Mouse (Mus musculus) embryonic facial prominence, embryonic 13.5 days (tissue): ENCODE data around the gene Macf1. TPM values are rescaled to one million over a fixed set of nuclear protein-coding genes. Genes with fewer than 3 reads are reported as not detected.

ENCODE experiments used
- ATAC-seq: fragments of 200-750 bp; cut with Nextera tagmentation; 2 replicates; pipeline ENCODE4 v1.8.0; 2017; ENCODE audit warnings: low read depth; ENCODE audit not compliant: insufficient number of reproducible peaks, insufficient read depth, low FRiP score, low TSS enrichment
- H3K27ac ChIP-seq: fragments of 300-500 bp; sonication (generic); 2 replicates; pipeline ENCODE4 v1.5.1; 2015; ENCODE audit warnings: moderate library complexity, mild to moderate bottlenecking, inconsistent platforms
- H3K27me3 ChIP-seq: fragments of 300-500 bp; sonication (generic); 2 replicates; pipeline ENCODE4 v1.6.1; 2015; ENCODE audit warnings: mild to moderate bottlenecking, inconsistent platforms
- H3K36me3 ChIP-seq: fragments of 300-500 bp; sonication (generic); 2 replicates; pipeline ENCODE4 v1.6.1; 2015; ENCODE audit warnings: mild to moderate bottlenecking, inconsistent platforms
- H3K4me1 ChIP-seq: fragments of 300-500 bp; sonication (generic); 2 replicates; pipeline ENCODE4 v1.6.1; 2015; ENCODE audit warnings: inconsistent platforms
- H3K4me2 ChIP-seq: fragments of 300-500 bp; sonication (generic); 2 replicates; pipeline ENCODE4 v1.6.1; 2015; ENCODE audit warnings: moderate library complexity, mild to moderate bottlenecking, inconsistent platforms
- H3K4me3 ChIP-seq: fragments of 300-500 bp; sonication (generic); 2 replicates; pipeline ENCODE4 v1.5.1; 2015; ENCODE audit warnings: mild to moderate bottlenecking, inconsistent platforms
- H3K9ac ChIP-seq: fragments of 300-500 bp; sonication (generic); 2 replicates; pipeline ENCODE4 v1.6.1; 2015; ENCODE audit warnings: mild to moderate bottlenecking, inconsistent platforms
- H3K9me3 ChIP-seq: fragments of 300-500 bp; sonication (generic); 2 replicates; pipeline ENCODE4 v1.6.1; 2016; ENCODE audit warnings: inconsistent platforms
- WGBS: fragments of 180-500 bp; shearing (Covaris S2); methylation state at CpG from one replicate; pipeline ENCODE4 v1.1.7; 2015; ENCODE audit warnings: mixed read lengths; 5-methylcytosine and 5-hydroxymethylcytosine counted together
- polyA plus RNA-seq: library from polyadenylated mRNA; unstranded; fragments of >200 nt; fragmentation: Nextera tagmentation; extraction: Ambion mirVana; gene quantifications from 2 replicates; pipeline ENCODE4 v1.2.1, GENCODE M21; 2015

The Macf1 gene
- polyA plus RNA-seq, 1 experiment from 2014 or later: 46.3 TPM

DNA sequence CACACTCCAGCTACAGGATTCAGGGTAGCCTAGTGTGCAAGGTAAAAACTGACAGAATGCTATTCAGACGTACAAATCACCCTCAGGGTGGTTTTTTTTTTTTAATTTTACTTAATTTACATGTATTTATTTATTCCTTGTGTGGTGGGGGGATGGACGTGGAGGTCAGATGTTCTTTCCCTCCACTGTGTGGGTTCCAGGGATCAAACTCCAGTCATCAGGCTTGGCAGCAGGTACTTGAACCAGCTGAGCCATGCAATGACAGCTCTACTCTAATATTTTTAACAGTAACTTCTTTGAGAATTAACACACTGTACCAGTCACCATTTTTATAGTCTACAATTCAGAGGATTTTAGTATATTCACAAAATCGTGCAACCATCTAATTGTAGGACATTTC is 94.7 kb downstream of the Macf1 start:
- WGBS: 57% methylated on average over 3 of the region's 3 CpGs
- H3K27me3 ChIP-seq: no peaks in the 10 kb centered on the region
- no peaks in the 10 kb centered on the region for H3K36me3 ChIP-seq
- H3K4me2 ChIP-seq: no peak overlapping the region
- H3K27ac ChIP-seq: peak overlapping the region; percentile 34; the same call in 1 of the 2 replicates
- ATAC-seq: no peak
- H3K4me1 ChIP-seq: peaks cover 49% of the 10 kb centered on the region
- no peak overlapping the region for H3K9ac ChIP-seq
- no peaks in the 10 kb centered on the region for H3K9me3 ChIP-seq
- no peak overlapping the region for H3K4me3 ChIP-seq

DNA sequence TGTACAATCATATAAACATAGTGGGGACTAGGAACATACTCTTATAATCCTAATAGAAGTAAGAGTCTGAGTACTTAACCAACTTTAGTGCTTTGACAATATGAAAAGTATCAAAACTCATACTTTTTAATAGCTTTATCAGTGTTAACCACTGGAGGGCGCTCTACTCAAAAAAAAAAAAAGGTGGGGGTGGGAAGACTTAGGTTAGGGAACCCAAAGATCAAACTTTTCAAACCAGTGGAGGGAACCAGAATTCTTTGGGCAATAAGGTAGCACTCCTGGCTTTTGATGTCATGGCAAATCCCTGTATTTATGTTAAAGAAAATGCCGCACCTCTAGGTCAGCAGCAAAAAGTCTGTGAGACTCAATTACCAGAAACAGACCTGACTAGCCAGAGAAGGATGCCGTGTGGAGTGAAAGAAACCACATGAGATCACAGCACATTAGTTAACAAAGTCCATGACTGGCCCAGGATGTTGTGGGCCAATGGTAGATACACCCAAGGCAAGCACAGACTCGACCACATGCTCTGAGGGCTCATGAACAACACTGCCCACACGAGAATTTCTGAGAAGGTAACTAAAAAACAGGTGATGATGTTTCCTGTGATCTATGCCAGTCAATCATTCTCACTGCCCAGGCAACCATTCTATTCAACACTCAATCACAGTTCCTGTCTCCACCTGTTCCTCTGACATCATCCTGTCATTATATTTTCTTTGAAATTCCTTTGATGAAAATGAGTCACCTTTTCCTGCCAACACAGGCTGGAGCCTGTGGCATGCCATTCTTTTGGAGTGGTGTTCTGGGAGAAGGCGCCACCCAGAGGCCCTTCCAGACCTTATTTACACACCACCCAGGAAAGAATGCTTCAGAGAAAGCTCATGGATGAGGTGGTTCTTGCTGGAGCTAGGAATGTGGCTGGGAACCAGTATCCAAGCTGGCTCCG is 95.5 kb downstream of the Macf1 start:
- 20% methylated on average over 7 of the region's 7 CpGs for WGBS
- H3K9ac ChIP-seq: no peak overlapping the region
- no peaks in the 10 kb centered on the region for H3K9me3 ChIP-seq
- ATAC-seq: peak; percentile 52; the same call in 1 of the 2 replicates
- H3K36me3 ChIP-seq: no peaks in the 10 kb centered on the region
- H3K4me3 ChIP-seq: no peak overlapping the region
- no peaks in the 10 kb centered on the region for H3K27me3 ChIP-seq
- H3K4me2 ChIP-seq: no peak overlapping the region
- peak overlapping the region; percentile 34; the same call in 1 of the 2 replicates for H3K27ac ChIP-seq
- peaks cover 46% of the 10 kb centered on the region for H3K4me1 ChIP-seq

DNA sequence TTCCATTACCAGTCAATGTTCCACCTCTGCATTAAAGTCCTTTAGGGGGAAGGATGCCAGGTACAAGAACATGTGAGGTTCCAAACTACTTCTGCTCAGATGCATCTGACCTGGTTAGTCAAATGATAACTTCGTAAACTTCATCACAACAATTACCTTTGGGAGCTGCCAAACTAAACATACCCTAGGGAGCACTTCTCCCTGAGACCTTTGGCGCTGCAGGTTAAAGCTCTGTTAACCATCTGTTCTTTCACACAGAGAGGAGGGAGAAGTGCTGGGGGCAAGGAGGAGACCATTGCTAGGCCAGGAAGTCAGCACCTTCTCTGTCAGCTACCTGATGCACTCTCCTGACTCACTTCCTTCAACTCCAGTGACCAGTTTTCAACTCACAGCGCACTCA is 96.5 kb downstream of the Macf1 start:
- no peaks in the 10 kb centered on the region for H3K27me3 ChIP-seq
- H3K4me2 ChIP-seq: no peak overlapping the region
- no peak overlapping the region for H3K4me3 ChIP-seq
- no peaks in the 10 kb centered on the region for H3K9me3 ChIP-seq
- no peak for ATAC-seq
- H3K4me1 ChIP-seq: peaks cover 37% of the 10 kb centered on the region
- H3K27ac ChIP-seq: no peak overlapping the region
- no peaks in the 10 kb centered on the region for H3K36me3 ChIP-seq
- WGBS: 75% methylated on average over 3 of the region's 3 CpGs
- H3K9ac ChIP-seq: no peak overlapping the region

DNA sequence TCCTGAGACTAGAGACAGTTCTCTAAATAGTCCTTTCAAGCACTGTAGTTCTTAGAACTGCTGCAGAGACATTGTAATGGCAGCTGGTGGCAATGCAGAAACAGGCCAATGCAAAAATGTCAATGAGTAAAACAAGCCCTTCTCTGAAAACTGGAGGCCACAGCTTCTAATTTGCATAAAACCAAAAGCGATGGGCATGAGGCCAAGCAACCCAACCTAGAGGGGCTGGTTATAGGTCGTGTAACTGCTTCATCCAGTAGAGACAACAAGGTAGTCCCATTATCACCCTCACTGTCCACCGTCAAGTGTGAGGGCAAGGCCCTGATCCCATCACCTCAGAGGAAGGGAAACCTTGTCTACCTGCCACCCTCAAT is 99.5 kb downstream of the Macf1 start:
- Histone ChIP-seq H3K4me2 (no peak overlapping the region), H3K4me1 (peaks cover 23% of the 10 kb centered on the region), H3K27me3 (no peaks in the 10 kb centered on the region), H3K4me3 (no peak overlapping the region), H3K9ac (no peak overlapping the region), H3K27ac (no peak overlapping the region), H3K36me3 (no peaks in the 10 kb centered on the region), H3K9me3 (no peaks in the 10 kb centered on the region)
- no peak for ATAC-seq
- WGBS: 62% methylated on average over 3 of the region's 3 CpGs

DNA sequence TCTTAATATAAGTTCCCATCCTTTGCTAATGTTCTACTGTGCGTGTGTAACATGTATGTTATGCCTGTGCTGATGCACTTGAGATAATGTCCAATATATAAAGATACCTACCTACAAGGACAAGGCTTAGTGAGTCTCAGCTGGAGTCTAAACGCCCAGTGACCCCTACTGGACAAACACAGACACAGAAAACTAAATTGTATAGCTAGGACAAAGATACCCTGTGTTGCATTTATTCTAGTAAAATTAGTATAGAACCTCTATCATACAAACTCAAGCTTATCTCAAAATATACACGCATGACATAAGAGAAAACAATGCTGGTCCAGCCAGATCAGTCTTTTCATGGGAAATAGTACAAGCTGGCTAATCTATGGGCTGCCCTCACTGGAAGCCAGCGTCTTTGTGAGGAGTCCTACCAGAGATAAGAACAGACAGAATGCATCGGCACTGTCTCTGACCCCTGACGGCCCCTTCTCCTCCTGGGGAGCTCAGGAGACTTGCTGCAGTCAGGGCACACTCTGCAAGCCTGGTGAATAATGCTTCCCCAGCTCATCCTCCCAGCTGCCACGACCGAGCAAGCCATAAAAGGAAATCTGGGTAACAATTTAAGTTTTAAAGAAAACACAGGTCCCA is 100.0 kb downstream of the Macf1 start:
- Histone ChIP-seq H3K9ac (no peak overlapping the region), H3K36me3 (no peaks in the 10 kb centered on the region), H3K4me2 (no peak overlapping the region), H3K4me3 (no peak overlapping the region), H3K9me3 (no peaks in the 10 kb centered on the region), H3K27ac (no peak overlapping the region), H3K4me1 (peaks cover 19% of the 10 kb centered on the region), H3K27me3 (no peaks in the 10 kb centered on the region)
- WGBS: 42% methylated on average over 8 of the region's 8 CpGs
- ATAC-seq: no peak

DNA sequence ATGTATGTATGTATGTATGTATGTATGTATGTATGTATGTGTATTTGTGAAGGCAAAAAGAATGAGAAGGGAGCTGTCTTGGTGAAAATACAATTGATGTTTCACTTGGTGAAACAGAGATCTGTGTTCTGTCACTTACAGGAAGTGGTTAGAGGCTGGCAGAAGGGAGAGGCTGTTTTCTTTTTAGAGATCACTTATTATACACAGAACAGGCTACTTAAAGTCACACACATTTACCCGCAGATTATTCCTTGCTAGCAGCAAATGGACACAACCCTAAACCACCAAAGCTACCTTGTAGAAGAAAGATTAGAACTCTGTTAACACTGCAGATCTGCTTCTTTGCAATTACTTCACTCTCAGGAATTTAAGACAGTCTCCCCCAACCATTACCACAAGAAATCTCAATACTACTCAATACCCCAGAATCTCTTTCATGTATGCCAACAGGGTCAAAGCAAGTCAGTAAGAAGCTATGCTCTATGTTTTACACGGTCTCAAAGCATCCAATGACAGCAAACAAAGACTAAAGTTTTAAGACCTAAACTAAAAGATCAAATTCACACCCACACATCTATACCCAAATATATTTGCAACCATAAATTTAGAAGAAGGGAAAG is 106.6 kb downstream of the Macf1 start:
- H3K36me3 ChIP-seq: no peaks in the 10 kb centered on the region
- H3K9ac ChIP-seq: no peak overlapping the region
- 37% methylated on average over 2 of the region's 2 CpGs for WGBS
- peak overlapping the region; percentile 28; the same call in 1 of the 2 replicates for H3K27ac ChIP-seq
- no peak overlapping the region for H3K4me2 ChIP-seq
- H3K4me1 ChIP-seq: peaks cover 22% of the 10 kb centered on the region
- H3K4me3 ChIP-seq: no peak overlapping the region
- H3K9me3 ChIP-seq: no peaks in the 10 kb centered on the region
- no peaks in the 10 kb centered on the region for H3K27me3 ChIP-seq
- no peak for ATAC-seq

DNA sequence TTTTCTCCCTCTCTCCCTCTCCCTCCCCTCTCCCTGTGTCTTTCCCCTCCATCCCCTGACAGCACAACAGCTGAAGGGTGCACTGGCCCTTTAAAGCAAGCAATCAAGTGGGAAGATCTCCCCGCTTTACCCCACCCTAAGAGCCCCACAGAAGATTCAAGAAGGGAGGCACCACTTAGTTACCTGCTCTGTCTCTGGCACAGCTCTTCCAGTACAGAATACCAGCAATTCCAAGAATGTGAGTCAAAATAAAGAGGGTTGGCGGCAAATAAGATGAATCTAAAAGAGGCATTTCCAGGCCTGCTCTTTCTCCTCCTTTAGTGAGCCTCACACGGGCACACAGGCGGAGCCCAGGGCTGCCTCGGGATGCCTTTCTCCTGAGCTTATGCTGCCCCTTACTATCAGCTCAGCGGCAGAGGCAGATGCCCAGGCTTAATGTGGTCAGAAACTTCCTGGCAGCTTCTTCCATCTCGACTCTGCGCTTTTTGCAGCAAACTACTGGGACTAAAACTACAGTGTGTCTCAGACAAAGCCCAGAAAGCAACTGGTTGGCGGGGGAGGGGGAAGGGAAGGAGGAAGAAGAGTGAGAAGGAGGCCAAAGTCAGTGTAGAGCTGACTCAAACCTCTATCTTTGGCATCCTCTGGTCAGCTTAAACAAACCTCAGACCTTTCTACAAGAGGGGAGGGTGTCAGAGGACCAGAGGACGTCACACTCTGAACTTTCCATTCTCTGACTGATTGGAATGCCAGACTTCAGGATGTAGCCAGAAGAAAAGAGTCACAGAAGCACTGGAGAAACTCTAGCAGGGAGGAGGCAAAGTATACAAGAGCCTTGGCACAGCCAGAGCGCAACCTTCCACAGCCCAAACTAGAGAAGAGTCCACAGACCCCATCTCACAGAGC is 111.5 kb downstream of the Macf1 start:
- H3K4me3 ChIP-seq: peak overlapping the region; percentile 37
- H3K9ac ChIP-seq: peak overlapping the region; percentile 69
- peaks cover 27% of the 10 kb centered on the region for H3K4me1 ChIP-seq
- no peaks in the 10 kb centered on the region for H3K9me3 ChIP-seq
- peak overlapping the region; percentile 60 for H3K4me2 ChIP-seq
- no peaks in the 10 kb centered on the region for H3K36me3 ChIP-seq
- 8% methylated on average over 11 of the region's 11 CpGs for WGBS
- no peaks in the 10 kb centered on the region for H3K27me3 ChIP-seq
- ATAC-seq: peak; percentile 69
- H3K27ac ChIP-seq: peak overlapping the region; percentile 95

DNA sequence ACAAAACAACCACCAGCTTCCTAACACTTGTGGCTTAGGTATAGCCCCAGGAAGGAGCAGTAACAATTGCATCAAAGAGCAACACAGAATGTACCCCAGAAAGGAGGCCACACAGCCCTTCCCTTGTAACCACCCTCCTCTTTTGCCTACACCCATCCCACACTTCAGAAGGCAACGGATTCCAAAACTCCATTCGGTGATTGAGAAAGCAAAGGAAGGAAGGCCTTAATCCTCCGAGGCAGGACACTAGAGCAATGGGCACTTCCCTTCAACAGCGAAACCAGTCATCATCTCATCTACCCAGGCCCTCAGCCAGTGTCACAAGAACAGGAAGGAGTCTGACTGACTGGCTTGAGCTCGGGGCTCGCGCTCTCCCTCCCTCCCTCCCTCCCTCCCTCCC is 112.3 kb downstream of the Macf1 start:
- WGBS: 6% methylated on average over 7 of the region's 7 CpGs
- H3K9me3 ChIP-seq: no peaks in the 10 kb centered on the region
- H3K4me3 ChIP-seq: no peak overlapping the region
- H3K36me3 ChIP-seq: no peaks in the 10 kb centered on the region
- ATAC-seq: no peak
- H3K4me2 ChIP-seq: peak overlapping the region; percentile 35
- peaks cover 24% of the 10 kb centered on the region for H3K4me1 ChIP-seq
- no peak overlapping the region for H3K9ac ChIP-seq
- H3K27ac ChIP-seq: peak overlapping the region; percentile 72
- H3K27me3 ChIP-seq: no peaks in the 10 kb centered on the region

DNA sequence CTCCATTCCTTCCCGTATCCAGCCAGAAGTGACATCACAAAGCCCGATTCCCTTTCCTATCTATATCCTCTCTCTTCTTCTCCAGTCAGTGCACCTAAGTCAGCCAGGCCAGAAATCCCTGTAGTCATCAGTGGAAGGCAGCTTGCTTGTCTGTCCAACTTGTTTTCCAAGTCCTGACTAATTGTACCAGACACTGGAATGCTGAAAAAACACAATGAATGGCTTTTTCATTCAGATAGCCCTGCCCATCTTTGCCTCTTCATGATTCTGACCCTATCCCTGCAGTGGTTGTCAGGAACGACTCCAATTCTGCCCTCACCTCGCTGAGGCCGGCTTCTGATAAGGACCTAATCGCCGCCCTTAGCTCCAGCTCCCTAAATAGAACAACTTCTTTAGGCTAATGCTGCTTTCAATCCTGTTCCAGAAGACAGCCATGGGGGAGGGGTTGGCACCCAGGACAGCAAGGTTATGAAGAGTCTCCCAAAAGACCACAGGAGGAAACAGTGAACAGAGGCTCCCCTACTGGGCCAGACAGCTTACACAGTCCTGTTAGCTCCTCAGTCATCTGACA is 118.8 kb downstream of the Macf1 start:
- Histone ChIP-seq H3K27ac (no peak overlapping the region), H3K4me2 (0 out of 2 replicates have a peak overlapping the region, but pooled peaks have one; percentile 16), H3K27me3 (no peaks in the 10 kb centered on the region), H3K36me3 (no peaks in the 10 kb centered on the region), H3K9me3 (no peaks in the 10 kb centered on the region), H3K4me3 (no peak overlapping the region), H3K4me1 (peaks cover 22% of the 10 kb centered on the region), H3K9ac (no peak overlapping the region)
- WGBS: 36% methylated on average over 7 of the region's 7 CpGs
- no peak for ATAC-seq

DNA sequence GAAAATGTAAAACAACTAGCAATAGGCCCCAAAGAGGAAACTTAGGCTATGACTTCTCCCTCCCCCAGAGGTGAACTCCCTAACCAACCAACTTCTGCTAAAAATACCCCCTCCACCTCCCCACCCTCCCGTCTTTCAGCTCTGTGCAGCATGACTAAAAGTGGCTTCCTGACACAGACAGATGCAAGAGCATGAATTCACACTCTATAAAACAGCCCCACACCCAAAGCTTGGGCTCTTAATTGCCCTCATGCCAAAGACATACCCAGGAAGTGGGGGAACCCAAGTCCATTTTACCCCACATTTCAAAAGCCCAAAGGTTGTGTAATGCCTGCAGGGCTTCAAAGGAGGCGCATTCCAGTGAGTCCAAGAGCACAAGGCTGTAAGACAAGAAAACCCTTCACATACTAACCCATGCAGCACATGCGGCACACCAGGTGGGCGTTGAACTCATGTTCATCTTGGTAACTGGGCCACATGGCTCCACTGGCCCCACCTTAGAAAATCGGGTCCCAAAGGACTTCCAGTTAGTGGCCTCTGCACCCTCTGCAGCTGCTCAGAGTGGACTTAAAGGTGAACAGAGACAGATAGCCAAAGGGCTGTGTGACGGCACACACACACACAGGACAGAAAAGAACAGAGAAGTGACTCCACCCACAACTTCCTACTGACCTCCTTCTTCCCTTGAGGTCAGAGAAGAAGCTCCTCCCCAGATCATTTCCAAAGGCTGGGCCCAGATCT is 119.9 kb downstream of the Macf1 start:
- Histone ChIP-seq H3K9me3 (no peaks in the 10 kb centered on the region), H3K27me3 (no peaks in the 10 kb centered on the region), H3K36me3 (no peaks in the 10 kb centered on the region), H3K4me3 (no peak overlapping the region), H3K9ac (no peak overlapping the region), H3K27ac (peak overlapping the region; percentile 44; the same call in 1 of the 2 replicates), H3K4me2 (no peak overlapping the region), H3K4me1 (peaks cover 22% of the 10 kb centered on the region)
- 60% methylated on average over 6 of the region's 6 CpGs for WGBS
- ATAC-seq: no peak
